Mouse (Mus musculus): ENCODE results near the gene Capn15. TPM values are rescaled to one million over a fixed set of nuclear protein-coding genes. Genes with fewer than 3 reads are reported as not detected.

The Capn15 gene
- polyA plus RNA-seq, 1 experiment from 2014 or later, result 25.7 TPM

GRCm38 (mm10) chr17:25967652-25968051 lies 17.9 kb downstream of the Capn15 start:
- no peak overlapping the region for H3K27ac ChIP-seq (replicated peaks; ENCODE audit: low read depth, low read length)
- DNase-seq (ENCODE audit: low spot score) (no peak), ATAC-seq (ENCODE audit: insufficient number of reproducible peaks, low FRiP score, low TSS enrichment, low read depth) (no peak)
- 53% methylated on average over 3 of the region's 3 CpGs for WGBS
- no peak overlapping the region for H3K4me2 ChIP-seq (ENCODE audit: low read depth, severe bottlenecking)
- no peaks in the 10 kb centered on the region for H3K27me3 ChIP-seq (ENCODE audit: control insufficient read depth, insufficient read depth, low read length)
- H3K36me3 ChIP-seq (ENCODE audit: control insufficient read depth, insufficient read depth, low read length), result peaks cover 12% of the 10 kb centered on the region
- H3K4me3 ChIP-seq (ENCODE audit: low read depth, low read length), result no peak overlapping the region
- H3K4me1 ChIP-seq (ENCODE audit: control insufficient read depth, insufficient read depth, low read length), result no peaks in the 10 kb centered on the region
- no peak overlapping the region for H3K9ac ChIP-seq (ENCODE audit: low read length)
- no peaks in the 10 kb centered on the region for H3K9me3 ChIP-seq (ENCODE audit: control insufficient read depth, low read length)

- DNase-seq (ENCODE audit: low spot score) (no peak), ATAC-seq (ENCODE audit: insufficient number of reproducible peaks, low FRiP score, low TSS enrichment, low read depth) (no peak)
- no peak overlapping the region for H3K4me2 ChIP-seq (ENCODE audit: low read depth, severe bottlenecking)
- no peaks in the 10 kb centered on the region for H3K4me1 ChIP-seq (ENCODE audit: control insufficient read depth, insufficient read depth, low read length)
- H3K27ac ChIP-seq (replicated peaks; ENCODE audit: low read depth, low read length), result no peak overlapping the region
- no peak overlapping the region for H3K9ac ChIP-seq (ENCODE audit: low read length)
- H3K36me3 ChIP-seq (ENCODE audit: control insufficient read depth, insufficient read depth, low read length), result peaks cover 14% of the 10 kb centered on the region
- H3K9me3 ChIP-seq (ENCODE audit: control insufficient read depth, low read length), result no peaks in the 10 kb centered on the region
- no peak overlapping the region for H3K4me3 ChIP-seq (ENCODE audit: low read depth, low read length)
- H3K27me3 ChIP-seq (ENCODE audit: control insufficient read depth, insufficient read depth, low read length), result no peaks in the 10 kb centered on the region
- 93% methylated on average over 7 of the region's 7 CpGs for WGBS
These were observed 21.3 kb downstream of the Capn15 start for GRCm38 (mm10) chr17:25964271-25964670.

- Histone ChIP-seq H3K4me1 (ENCODE audit: control insufficient read depth, insufficient read depth, low read length) (no peaks in the 10 kb centered on the region), H3K36me3 (ENCODE audit: control insufficient read depth, insufficient read depth, low read length) (peaks cover 14% of the 10 kb centered on the region), H3K4me3 (ENCODE audit: low read depth, low read length) (no peak overlapping the region), H3K9me3 (ENCODE audit: control insufficient read depth, low read length) (no peaks in the 10 kb centered on the region), H3K9ac (ENCODE audit: low read length) (no peak overlapping the region), H3K4me2 (ENCODE audit: low read depth, severe bottlenecking) (no peak overlapping the region), H3K27ac (replicated peaks; ENCODE audit: low read depth, low read length) (no peak overlapping the region), H3K27me3 (ENCODE audit: control insufficient read depth, insufficient read depth, low read length) (no peaks in the 10 kb centered on the region)
- no peak for ATAC-seq (ENCODE audit: insufficient number of reproducible peaks, low FRiP score, low TSS enrichment, low read depth)
- DNase-seq (ENCODE audit: low spot score), result no peak
- WGBS, result 95% methylated on average over 7 of the region's 7 CpGs
These were observed 23.1 kb downstream of the Capn15 start for GRCm38 (mm10) chr17:25962413-25962905.

- H3K4me2 ChIP-seq (ENCODE audit: low read depth, severe bottlenecking), result no peak overlapping the region
- no peaks in the 10 kb centered on the region for H3K27me3 ChIP-seq (ENCODE audit: control insufficient read depth, insufficient read depth, low read length)
- H3K4me3 ChIP-seq (ENCODE audit: low read depth, low read length), result no peak overlapping the region
- H3K36me3 ChIP-seq (ENCODE audit: control insufficient read depth, insufficient read depth, low read length), result peaks cover 14% of the 10 kb centered on the region
- H3K27ac ChIP-seq (replicated peaks; ENCODE audit: low read depth, low read length), result no peak overlapping the region
- DNase-seq (ENCODE audit: low spot score) (no peak), ATAC-seq (ENCODE audit: insufficient number of reproducible peaks, low FRiP score, low TSS enrichment, low read depth) (no peak)
- no peak overlapping the region for H3K9ac ChIP-seq (ENCODE audit: low read length)
- 91% methylated on average over 5 of the region's 5 CpGs for WGBS
- H3K9me3 ChIP-seq (ENCODE audit: control insufficient read depth, low read length), result no peaks in the 10 kb centered on the region
- no peaks in the 10 kb centered on the region for H3K4me1 ChIP-seq (ENCODE audit: control insufficient read depth, insufficient read depth, low read length)
These were observed 24.0 kb downstream of the Capn15 start for GRCm38 (mm10) chr17:25961566-25961965.

- H3K9ac ChIP-seq (ENCODE audit: low read length), result no peak overlapping the region
- H3K36me3 ChIP-seq (ENCODE audit: control insufficient read depth, insufficient read depth, low read length), result peaks cover 10% of the 10 kb centered on the region
- H3K4me2 ChIP-seq (ENCODE audit: low read depth, severe bottlenecking), result no peak overlapping the region
- no peak overlapping the region for H3K4me3 ChIP-seq (ENCODE audit: low read depth, low read length)
- H3K27ac ChIP-seq (replicated peaks; ENCODE audit: low read depth, low read length), result no peak overlapping the region
- no peaks in the 10 kb centered on the region for H3K9me3 ChIP-seq (ENCODE audit: control insufficient read depth, low read length)
- H3K4me1 ChIP-seq (ENCODE audit: control insufficient read depth, insufficient read depth, low read length), result no peaks in the 10 kb centered on the region
- no peaks in the 10 kb centered on the region for H3K27me3 ChIP-seq (ENCODE audit: control insufficient read depth, insufficient read depth, low read length)
- no peak for ATAC-seq (ENCODE audit: insufficient number of reproducible peaks, low FRiP score, low TSS enrichment, low read depth)
- WGBS, result 90% methylated on average over 23 of the region's 23 CpGs
- DNase-seq (ENCODE audit: low spot score), result no peak
These were observed 25.7 kb downstream of the Capn15 start for GRCm38 (mm10) chr17:25959630-25960467.

- no peak for DNase-seq (ENCODE audit: low spot score)
- no peak overlapping the region for H3K9ac ChIP-seq (ENCODE audit: low read length)
- no peaks in the 10 kb centered on the region for H3K27me3 ChIP-seq (ENCODE audit: control insufficient read depth, insufficient read depth, low read length)
- no peaks in the 10 kb centered on the region for H3K4me1 ChIP-seq (ENCODE audit: control insufficient read depth, insufficient read depth, low read length)
- H3K9me3 ChIP-seq (ENCODE audit: control insufficient read depth, low read length), result no peaks in the 10 kb centered on the region
- ATAC-seq (ENCODE audit: insufficient number of reproducible peaks, low FRiP score, low TSS enrichment, low read depth), result no peak
- peaks cover 5% of the 10 kb centered on the region for H3K36me3 ChIP-seq (ENCODE audit: control insufficient read depth, insufficient read depth, low read length)
- H3K4me2 ChIP-seq (ENCODE audit: low read depth, severe bottlenecking), result no peak overlapping the region
- no peak overlapping the region for H3K27ac ChIP-seq (replicated peaks; ENCODE audit: low read depth, low read length)
- 91% methylated on average over 11 of the region's 11 CpGs for WGBS
- H3K4me3 ChIP-seq (ENCODE audit: low read depth, low read length), result no peak overlapping the region
These were observed 26.7 kb downstream of the Capn15 start for GRCm38 (mm10) chr17:25958771-25959494.

- Histone ChIP-seq H3K4me1 (ENCODE audit: control insufficient read depth, insufficient read depth, low read length) (no peaks in the 10 kb centered on the region), H3K9me3 (ENCODE audit: control insufficient read depth, low read length) (no peaks in the 10 kb centered on the region), H3K27ac (replicated peaks; ENCODE audit: low read depth, low read length) (no peak overlapping the region), H3K36me3 (ENCODE audit: control insufficient read depth, insufficient read depth, low read length) (peaks cover 2% of the 10 kb centered on the region; the same call in 1 of the 2 replicates), H3K4me3 (ENCODE audit: low read depth, low read length) (no peak overlapping the region), H3K9ac (ENCODE audit: low read length) (no peak overlapping the region), H3K4me2 (ENCODE audit: low read depth, severe bottlenecking) (no peak overlapping the region), H3K27me3 (ENCODE audit: control insufficient read depth, insufficient read depth, low read length) (peaks cover 10% of the 10 kb centered on the region)
- no peak for DNase-seq (ENCODE audit: low spot score)
- 81% methylated on average over 14 of the region's 14 CpGs for WGBS
- no peak for ATAC-seq (ENCODE audit: insufficient number of reproducible peaks, low FRiP score, low TSS enrichment, low read depth)
These were observed 28.0 kb downstream of the Capn15 start for GRCm38 (mm10) chr17:25957586-25958051.

DNA sequence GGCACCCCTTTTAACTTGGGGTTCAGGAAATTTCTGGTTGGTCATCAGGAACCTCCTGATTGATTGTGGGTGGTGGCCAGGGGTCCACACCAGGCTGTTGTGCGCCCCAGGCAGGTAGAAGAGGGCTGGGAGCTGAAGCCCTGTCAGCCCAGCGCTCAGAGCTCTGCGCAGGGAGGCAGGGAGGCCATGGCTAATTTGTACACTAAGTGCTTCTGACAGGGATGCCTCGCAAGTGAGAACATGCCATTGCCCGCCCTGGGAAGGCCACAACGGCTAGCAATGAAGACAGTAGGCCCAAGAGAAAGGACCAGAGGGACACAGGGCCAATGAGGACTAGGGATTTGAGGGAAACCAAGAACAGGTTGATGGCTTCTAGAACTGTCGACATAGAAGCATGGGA lies 29.0 kb downstream of the Capn15 start:
- no peak for ATAC-seq (ENCODE audit: insufficient number of reproducible peaks, low FRiP score, low TSS enrichment, low read depth)
- 83% methylated on average over 7 of the region's 7 CpGs for WGBS
- no peak overlapping the region for H3K4me3 ChIP-seq (ENCODE audit: low read depth, low read length)
- H3K27me3 ChIP-seq (ENCODE audit: control insufficient read depth, insufficient read depth, low read length), result peaks cover 20% of the 10 kb centered on the region
- H3K9ac ChIP-seq (ENCODE audit: low read length), result no peak overlapping the region
- H3K4me1 ChIP-seq (ENCODE audit: control insufficient read depth, insufficient read depth, low read length), result peaks cover 4% of the 10 kb centered on the region
- no peak overlapping the region for H3K4me2 ChIP-seq (ENCODE audit: low read depth, severe bottlenecking)
- H3K36me3 ChIP-seq (ENCODE audit: control insufficient read depth, insufficient read depth, low read length), result peaks cover 2% of the 10 kb centered on the region; the same call in 1 of the 2 replicates
- H3K27ac ChIP-seq (replicated peaks; ENCODE audit: low read depth, low read length), result no peak overlapping the region
- DNase-seq (ENCODE audit: low spot score), result no peak
- no peaks in the 10 kb centered on the region for H3K9me3 ChIP-seq (ENCODE audit: control insufficient read depth, low read length)
